Comparison of ENCODE assay signal across 8 mouse cellular contexts in genomic region chr19:4125741-4126696, GRCm38 (mm10). TPM values are rescaled to one million over a fixed set of nuclear protein-coding genes. Genes with fewer than 3 reads are reported as not detected.
A peak's percentile ranks its signal among the peaks of the same experiment; 100 is the strongest.
DNase-seq lines count a peak whose midpoint lies in the region; ATAC-seq lines count a peak whose summit lies in the region.

Aip (minus strand) TSS chr19:4125858.

- DNase-seq in CD8-positive naive resting alpha-beta T cell, adult 2 months (ENCODE audit: low read depth in 2 of 2, low spot score in 2 of 2): peak; percentile 98 to 99
- peak; percentile 93 for DNase-seq in c-Kit-positive CD71-negative TER-119-negative erythroid progenitor cells, embryonic 14.5 days (ENCODE audit: low read depth)
- DNase-seq in forebrain, embryonic 11.5 days (ENCODE audit: low spot score): peak; percentile 99
- DNase-seq in kidney, postnatal 36 days: peak; percentile 99
- peak; percentile 97 for DNase-seq in telencephalon, adult 2 months (ENCODE audit: low read depth, low spot score)

- H3K4me3 ChIP-seq in forebrain, embryonic 11.5 days (ENCODE audit: low read depth, low read length): peak within 1 kb of the TSS; percentile 77
- peak within 1 kb of the TSS; percentile 67 for H3K4me3 ChIP-seq in heart, embryonic 16.5 days (ENCODE audit: low read length)
- peak within 1 kb of the TSS; percentile 77 for H3K4me3 ChIP-seq in liver, embryonic 15.5 days (replicated peaks)
- peak within 1 kb of the TSS; percentile 78 for H3K4me3 ChIP-seq in neural tube, embryonic 12.5 days

- no peaks in the 10 kb centered on the region for H3K27me3 ChIP-seq in forebrain, embryonic 11.5 days (ENCODE audit: control insufficient read depth, insufficient read depth, low read length)
- H3K27me3 ChIP-seq in heart, embryonic 16.5 days (ENCODE audit: control insufficient read depth, insufficient read depth, low read length): no peaks in the 10 kb centered on the region
- no peaks in the 10 kb centered on the region for H3K27me3 ChIP-seq in liver, embryonic 15.5 days
- no peaks in the 10 kb centered on the region for H3K27me3 ChIP-seq in neural tube, embryonic 12.5 days (replicated peaks)

- H3K4me1 ChIP-seq in forebrain, embryonic 11.5 days (replicated peaks; ENCODE audit: control insufficient read depth, insufficient read depth, low read length): peaks cover 9% of the 10 kb centered on the region
- H3K4me1 ChIP-seq in heart, embryonic 16.5 days (ENCODE audit: control insufficient read depth, insufficient read depth, low read length): peaks cover 22% of the 10 kb centered on the region
- peaks cover 89% of the 10 kb centered on the region for H3K4me1 ChIP-seq in liver, embryonic 15.5 days (replicated peaks)
- peaks cover 14% of the 10 kb centered on the region for H3K4me1 ChIP-seq in neural tube, embryonic 12.5 days

- peak within 1 kb of the TSS; percentile 71 for H3K9ac ChIP-seq in forebrain, embryonic 11.5 days (ENCODE audit: low read length)
- H3K9ac ChIP-seq in heart, embryonic 16.5 days (ENCODE audit: low read length): peak within 1 kb of the TSS; percentile 78
- peak within 1 kb of the TSS; percentile 85 for H3K9ac ChIP-seq in liver, embryonic 15.5 days
- H3K9ac ChIP-seq in neural tube, embryonic 12.5 days: peak within 1 kb of the TSS; percentile 82

- WGBS in forebrain, embryonic 11.5 days: 1% methylated on average over 64 of the region's 64 CpGs
- 1% methylated on average over 64 of the region's 64 CpGs for whole genome bisulfite sequencing in heart, embryonic 16.5 days
- 1% methylated on average over 64 of the region's 64 CpGs for WGBS in liver, embryonic 15.5 days (ENCODE audit: insufficient replicate concordance)
- WGBS in neural tube, embryonic 12.5 days: under 1% methylated on average over 64 of the region's 64 CpGs

- no peaks in the 10 kb centered on the region for H3K9me3 ChIP-seq in forebrain, embryonic 11.5 days (ENCODE audit: control insufficient read depth, low read length)
- no peaks in the 10 kb centered on the region for H3K9me3 ChIP-seq in heart, embryonic 16.5 days (replicated peaks; ENCODE audit: control insufficient read depth, low read length)
- H3K9me3 ChIP-seq in liver, embryonic 15.5 days (replicated peaks): no peaks in the 10 kb centered on the region
- H3K9me3 ChIP-seq in neural tube, embryonic 12.5 days: no peaks in the 10 kb centered on the region

- peak within 1 kb of the TSS; percentile 73 for H3K4me2 ChIP-seq in forebrain, embryonic 11.5 days (ENCODE audit: low read depth, low read length, severe bottlenecking)
- peak within 1 kb of the TSS; percentile 72 for H3K4me2 ChIP-seq in heart, embryonic 16.5 days (ENCODE audit: low read depth, low read length)
- H3K4me2 ChIP-seq in liver, embryonic 15.5 days: peak within 1 kb of the TSS; percentile 79
- peak within 1 kb of the TSS; percentile 69 for H3K4me2 ChIP-seq in neural tube, embryonic 12.5 days (replicated peaks)

- no peak within 1 kb of the TSS for H3K27ac ChIP-seq in forebrain, embryonic 11.5 days (ENCODE audit: low read depth, low read length)
- H3K27ac ChIP-seq in heart, embryonic 16.5 days (ENCODE audit: low read length): peak within 1 kb of the TSS; percentile 25
- H3K27ac ChIP-seq in liver, embryonic 15.5 days (replicated peaks): peak within 1 kb of the TSS; percentile 79
- H3K27ac ChIP-seq in neural tube, embryonic 12.5 days: no peak within 1 kb of the TSS

- ATAC-seq in forebrain, embryonic 11.5 days (replicated peaks; ENCODE audit: low FRiP score): peak; percentile 93
- peak; percentile 94 for ATAC-seq in heart, embryonic 16.5 days (replicated peaks; ENCODE audit: extremely low read depth, insufficient read depth, low FRiP score)
- ATAC-seq in liver, embryonic 15.5 days (ENCODE audit: insufficient read depth): peak; percentile 91
- peak; percentile 93 for ATAC-seq in neural tube, embryonic 12.5 days (ENCODE audit: low FRiP score, low read depth)

- H3K36me3 ChIP-seq in forebrain, embryonic 11.5 days (ENCODE audit: control insufficient read depth, insufficient read depth, low read length): no peaks in the 10 kb centered on the region; the same call in 1 of the 2 replicates
- H3K36me3 ChIP-seq in heart, embryonic 16.5 days (ENCODE audit: control insufficient read depth, insufficient read depth): peaks cover 8% of the 10 kb centered on the region
- peaks cover 31% of the 10 kb centered on the region for H3K36me3 ChIP-seq in liver, embryonic 15.5 days (replicated peaks)
- peaks cover 29% of the 10 kb centered on the region for H3K36me3 ChIP-seq in neural tube, embryonic 12.5 days

RNA-seq across cellular contexts. Expression of gene Aip, which starts in this region (rescaled TPM):
- 52.3 and 59.0 TPM in 2 replicates for polyA plus RNA-seq in forebrain, embryonic 11.5 days (2014; fragmentation: Nextera tagmentation; extraction: Ambion mirVana)
- 87.5 and 88.6 TPM in 2 replicates for polyA plus RNA-seq in heart, embryonic 16.5 days (2015; fragmentation: Nextera tagmentation; extraction: Ambion mirVana)
- 35.8 and 38.3 TPM in 2 replicates for polyA plus RNA-seq in liver, embryonic 15.5 days (2015; fragmentation: Nextera tagmentation; extraction: Ambion mirVana)
- 67.3 and 69.4 TPM in 2 replicates for polyA plus RNA-seq in neural tube, embryonic 12.5 days (2016; fragmentation: Nextera tagmentation; extraction: Ambion mirVana)

Comparison
In these comparisons a context has a peak if more than half of its experiments do, and no peak if none do; other contexts are left out.
1. H3K27ac ChIP-seq: peak in heart, embryonic 16.5 days (single experiment) and liver, embryonic 15.5 days (single experiment); none in forebrain, embryonic 11.5 days (single experiment) and neural tube, embryonic 12.5 days (single experiment).
2. Peak in every context shown above with its lines, with median percentiles within 50 percentile points of each other: DNase-seq, ATAC-seq, H3K4me2 ChIP-seq, H3K4me3 ChIP-seq and H3K9ac ChIP-seq.